Mouse (Mus musculus) liver, adult 2 months (tissue): ENCODE data around the gene Diras1.

ENCODE experiments used
- CTCF ChIP-seq: fragments of 200-500 bp; IDR thresholded peaks from 2 replicates; pipeline ENCODE4 v1.5.1; 2011; ENCODE audit warnings: low read depth, low read length, control low read depth
- POLR2A ChIP-seq: fragments of 200-500 bp; IDR thresholded peaks from 2 replicates; pipeline ENCODE4 v1.6.1; 2011; ENCODE audit warnings: low read length, control low read depth; ENCODE audit not compliant: insufficient read depth; ENCODE audit errors: extremely low read depth

DNA sequence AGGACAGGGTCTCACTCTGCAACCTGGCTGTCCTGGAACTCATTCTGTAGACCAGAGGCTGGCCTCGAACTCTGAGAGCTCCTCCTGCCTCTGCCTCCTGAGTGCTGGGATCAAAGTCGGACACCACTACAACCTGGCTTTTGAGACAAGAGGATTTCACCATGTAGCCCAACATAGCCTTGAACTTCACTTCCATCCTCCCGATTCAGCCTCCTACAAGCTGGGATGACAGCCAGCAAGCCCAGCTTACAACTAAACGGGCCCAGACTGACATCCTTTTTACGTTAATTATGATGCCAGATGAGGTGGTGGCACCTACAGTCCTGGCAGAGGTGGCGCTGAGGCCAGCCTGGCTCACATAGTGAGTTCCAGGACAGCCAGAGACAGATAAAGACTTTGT, 33.4 kb upstream of the Diras1 start:
- TF ChIP-seq CTCF (no peak), POLR2A (no peak)
